Mouse (Mus musculus) midbrain, postnatal 0 days (tissue): ENCODE measurements at regions not wholly inside any gene's neighbourhood (a gene's known extent, or its start where the extent isn't known, plus 50 kb on each side); places are given as distances from the start of the nearest gene placed in this dataset.

Experiments used
- ATAC-seq: fragments of 200-750 bp; cut with Nextera tagmentation; 2 replicates; pipeline ENCODE4 v1.8.0; 2017; ENCODE audit warnings: moderate number of reproducible peaks, mild to moderate bottlenecking, moderate TSS enrichment, moderate library complexity; ENCODE audit not compliant: low FRiP score
- DNase-seq: peaks from one replicate; pipeline ENCODE4 v3.0.0-alpha.2; 2015; ENCODE audit warnings: low spot score
- H3K27ac ChIP-seq: fragments of 300-500 bp; sonication (generic); 2 replicates; pipeline ENCODE4 v1.5.1; 2014; ENCODE audit warnings: low read depth, mild to moderate bottlenecking, low read length, mixed read lengths
- H3K27me3 ChIP-seq: fragments of 300-500 bp; sonication (generic); 2 replicates; pipeline ENCODE4 v1.6.1; 2014; ENCODE audit warnings: low read length, control low read depth, mixed read lengths; ENCODE audit not compliant: insufficient read depth
- H3K36me3 ChIP-seq: fragments of 300-500 bp; sonication (generic); 2 replicates; pipeline ENCODE4 v1.6.1; 2014; ENCODE audit warnings: low read length, control low read depth, mixed read lengths; ENCODE audit not compliant: insufficient read depth
- H3K4me1 ChIP-seq: fragments of 300-500 bp; sonication (generic); 2 replicates; pipeline ENCODE4 v1.6.1; 2014; ENCODE audit warnings: mild to moderate bottlenecking, control low read depth, antibody characterized with exemption, low read length, mixed read lengths; ENCODE audit not compliant: insufficient read depth
- H3K4me2 ChIP-seq: fragments of 300-500 bp; sonication (generic); 2 replicates; pipeline ENCODE4 v1.6.1; 2014; ENCODE audit warnings: low read depth, mild to moderate bottlenecking, low read length, mixed read lengths; ENCODE audit not compliant: poor library complexity, severe bottlenecking
- H3K4me3 ChIP-seq: fragments of 300-500 bp; sonication (generic); 2 replicates; pipeline ENCODE4 v1.5.1; 2014; ENCODE audit warnings: low read depth, mild to moderate bottlenecking, low read length, moderate library complexity
- H3K9ac ChIP-seq: fragments of 300-500 bp; sonication (generic); replicated peaks from 2 replicates; pipeline ENCODE4 v1.6.1; 2014; ENCODE audit warnings: mild to moderate bottlenecking, low read length, moderate library complexity, mixed read lengths; ENCODE audit not compliant: poor library complexity, severe bottlenecking
- H3K9me3 ChIP-seq: fragments of 300-500 bp; sonication (generic); 2 replicates; pipeline ENCODE4 v1.6.1; 2016; ENCODE audit warnings: low read length, control low read depth
- CTCF ChIP-seq: IDR thresholded peaks from 2 replicates; pipeline ENCODE4 v1.5.1; 2016; ENCODE audit warnings: antibody characterized with exemption, mild to moderate bottlenecking
- WGBS: fragments of 180-500 bp; shearing (Covaris S2); extraction: QIAGEN DNeasy Blood & Tissue Kit; methylation state at CpG from one replicate; pipeline ENCODE4 v1.1.7; 2014; 5-methylcytosine and 5-hydroxymethylcytosine counted together

DNA sequence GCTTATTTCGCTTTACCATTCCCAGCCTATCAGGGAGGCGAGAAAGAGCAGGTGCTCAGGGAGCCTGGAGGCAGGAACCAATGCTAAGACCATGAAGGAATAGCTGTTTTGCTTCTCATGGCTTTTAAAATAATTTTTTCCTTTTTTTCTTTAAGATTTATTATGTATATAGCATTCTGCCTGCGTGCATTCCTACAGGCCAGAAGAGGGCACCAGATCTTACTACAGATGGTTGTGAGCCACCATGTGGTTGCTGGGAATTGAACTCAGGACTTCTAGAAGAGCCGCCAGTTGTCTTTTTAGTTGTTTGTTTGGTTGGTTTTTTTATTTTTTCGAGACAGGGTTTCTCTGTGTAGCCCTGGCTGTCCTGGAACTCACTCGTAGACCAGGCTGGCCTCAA lies 113.6 kb upstream of the Armc2 start:
- ATAC-seq (no peak), DNase-seq (no peak)
- Histone ChIP-seq H3K4me3 (no peak overlapping the region), H3K9me3 (no peaks in the 10 kb centered on the region), H3K36me3 (no peaks in the 10 kb centered on the region), H3K27me3 (no peaks in the 10 kb centered on the region), H3K9ac (no peak overlapping the region), H3K27ac (no peak overlapping the region), H3K4me1 (no peaks in the 10 kb centered on the region), H3K4me2 (no peak overlapping the region)
- TF ChIP-seq CTCF: peak; percentile 13; the same call in 1 of the 2 replicates
- 94% methylated on average over 6 of the region's 6 CpGs for WGBS

DNA sequence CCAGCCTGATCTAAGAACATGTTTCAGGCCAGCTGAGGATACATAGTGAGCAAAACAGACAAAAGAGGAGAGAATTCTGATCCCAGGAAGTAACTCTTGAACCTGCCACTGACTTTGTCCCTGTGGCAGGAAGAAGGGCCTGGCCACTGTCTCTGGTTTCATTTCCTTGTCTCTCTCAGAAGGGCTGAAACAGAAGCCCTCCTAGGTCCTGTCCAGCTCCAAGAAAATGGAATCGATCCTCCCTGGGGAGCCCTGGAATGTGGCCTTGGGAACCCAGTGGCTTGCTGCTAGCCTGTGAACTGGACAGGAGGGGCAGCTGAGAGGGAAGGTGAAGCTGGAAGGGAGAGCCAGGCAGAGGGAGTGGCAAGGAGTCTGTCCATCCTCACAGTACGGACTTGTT lies 113.1 kb upstream of the Armc2 start:
- H3K4me2 ChIP-seq: no peak overlapping the region
- H3K27ac ChIP-seq: no peak overlapping the region
- TF ChIP-seq CTCF: no peak
- no peaks in the 10 kb centered on the region for H3K9me3 ChIP-seq
- no peaks in the 10 kb centered on the region for H3K4me1 ChIP-seq
- WGBS: 83% methylated on average over 2 of the region's 2 CpGs
- H3K27me3 ChIP-seq: no peaks in the 10 kb centered on the region
- ATAC-seq: no peak
- H3K36me3 ChIP-seq: no peaks in the 10 kb centered on the region
- no peak overlapping the region for H3K4me3 ChIP-seq
- DNase-seq: no peak
- no peak overlapping the region for H3K9ac ChIP-seq

DNA sequence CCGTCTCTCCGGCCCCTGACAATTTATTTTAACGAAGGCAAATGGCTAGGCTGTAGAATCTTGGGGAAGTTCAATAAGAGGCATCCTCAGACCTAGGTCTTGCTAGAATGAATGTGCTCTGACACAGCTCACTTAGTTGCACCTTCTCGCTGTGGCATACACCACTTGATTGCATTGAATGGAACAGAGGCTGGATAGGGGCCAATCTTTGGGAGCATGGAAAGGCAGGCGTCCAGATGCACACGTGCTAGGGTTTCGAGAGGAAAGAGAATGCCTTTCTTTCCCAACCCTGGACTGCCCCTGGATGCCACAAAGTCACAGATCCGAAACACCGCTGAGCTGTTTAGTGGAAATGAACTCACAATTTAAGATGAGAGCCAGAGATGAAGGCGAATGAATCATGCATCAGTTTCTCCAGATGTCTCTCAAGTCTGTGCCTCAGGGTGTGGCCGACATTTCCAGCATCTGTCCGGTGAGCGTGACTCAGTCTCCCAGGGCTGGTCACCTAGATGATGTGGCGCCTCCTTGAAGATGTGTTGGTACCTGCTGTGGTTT lies 109.7 kb upstream of the Armc2 start:
- H3K27me3 ChIP-seq: no peaks in the 10 kb centered on the region
- H3K27ac ChIP-seq: no peak overlapping the region
- no peak overlapping the region for H3K9ac ChIP-seq
- no peak overlapping the region for H3K4me2 ChIP-seq
- no peak overlapping the region for H3K4me3 ChIP-seq
- no peaks in the 10 kb centered on the region for H3K4me1 ChIP-seq
- no peaks in the 10 kb centered on the region for H3K36me3 ChIP-seq
- ATAC-seq (no peak), DNase-seq (no peak)
- no peaks in the 10 kb centered on the region for H3K9me3 ChIP-seq
- 89% methylated on average over 14 of the region's 14 CpGs for WGBS
- no peak for TF ChIP-seq CTCF

DNA sequence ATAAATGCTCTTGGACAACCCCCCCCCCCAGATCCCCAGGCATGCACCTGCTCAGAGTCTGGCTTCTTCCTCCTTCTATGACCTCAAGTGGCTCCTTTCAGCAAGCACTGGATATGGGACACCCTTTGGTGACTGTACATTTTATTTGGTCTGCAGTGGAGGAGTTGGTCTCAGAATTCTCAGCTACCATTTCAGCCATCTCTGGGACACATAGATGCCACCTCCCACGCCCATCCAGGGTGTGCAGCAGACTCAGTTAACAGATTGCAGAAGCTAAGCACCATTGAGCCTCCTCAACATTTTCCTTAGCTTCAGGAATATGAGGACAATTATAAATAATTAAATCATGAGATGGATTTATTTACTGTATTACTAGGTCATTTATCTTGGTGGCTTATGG lies 108.6 kb upstream of the Armc2 start:
- WGBS: 77% methylated on average over 1 of the region's 1 CpGs
- ATAC-seq (no peak), DNase-seq (no peak)
- H3K9ac ChIP-seq: no peak overlapping the region
- H3K4me1 ChIP-seq: no peaks in the 10 kb centered on the region
- H3K36me3 ChIP-seq: no peaks in the 10 kb centered on the region
- no peak overlapping the region for H3K4me2 ChIP-seq
- H3K4me3 ChIP-seq: no peak overlapping the region
- no peaks in the 10 kb centered on the region for H3K9me3 ChIP-seq
- no peaks in the 10 kb centered on the region for H3K27me3 ChIP-seq
- no peak overlapping the region for H3K27ac ChIP-seq
- TF ChIP-seq CTCF: no peak

DNA sequence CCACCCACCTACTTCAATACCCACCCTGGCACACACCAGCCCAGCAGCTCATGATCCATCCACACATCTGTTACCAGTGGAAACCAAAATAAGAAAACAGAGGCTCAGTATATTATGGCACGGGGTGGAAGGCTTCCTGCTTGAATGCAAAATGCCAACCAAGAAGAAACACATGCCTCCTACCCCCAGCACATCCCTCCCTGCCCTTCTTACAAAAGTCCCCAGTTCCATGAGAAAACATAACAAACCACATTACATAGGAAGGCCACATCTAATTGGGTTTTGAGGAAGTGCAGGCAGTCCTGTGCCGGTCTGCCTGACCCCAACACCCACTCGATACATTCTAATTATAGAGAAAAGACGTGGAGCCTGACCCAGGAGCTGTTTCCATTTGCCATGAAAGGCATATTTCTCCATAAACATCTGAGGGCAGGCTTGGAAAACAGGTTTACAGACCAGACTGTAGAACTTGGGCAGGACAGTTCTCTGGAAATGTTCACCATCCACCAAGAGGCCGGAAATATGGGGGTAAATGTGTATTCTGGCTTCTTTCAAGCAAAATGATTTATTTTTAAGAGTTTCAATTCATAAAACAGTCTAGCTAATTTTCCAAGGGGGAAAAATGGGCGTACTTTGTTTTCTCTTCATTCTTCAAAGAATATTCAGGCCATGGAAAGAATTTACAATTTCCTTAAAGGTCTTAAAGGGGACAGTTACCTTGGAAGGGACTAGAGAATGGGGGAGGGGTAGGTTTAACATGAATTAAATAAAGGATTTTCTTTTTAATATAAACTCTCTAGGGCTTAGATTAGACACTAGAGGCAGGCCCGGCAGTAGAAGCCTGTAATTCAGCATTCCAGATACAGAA lies 104.8 kb upstream of the Armc2 start:
- no peaks in the 10 kb centered on the region for H3K9me3 ChIP-seq
- no peak overlapping the region for H3K27ac ChIP-seq
- no peak overlapping the region for H3K9ac ChIP-seq
- no peak for DNase-seq
- no peaks in the 10 kb centered on the region for H3K4me1 ChIP-seq
- no peak overlapping the region for H3K4me2 ChIP-seq
- H3K27me3 ChIP-seq: no peaks in the 10 kb centered on the region
- WGBS: 77% methylated on average over 7 of the region's 7 CpGs
- H3K4me3 ChIP-seq: no peak overlapping the region
- no peaks in the 10 kb centered on the region for H3K36me3 ChIP-seq
- TF ChIP-seq CTCF: no peak
- no peak for ATAC-seq

DNA sequence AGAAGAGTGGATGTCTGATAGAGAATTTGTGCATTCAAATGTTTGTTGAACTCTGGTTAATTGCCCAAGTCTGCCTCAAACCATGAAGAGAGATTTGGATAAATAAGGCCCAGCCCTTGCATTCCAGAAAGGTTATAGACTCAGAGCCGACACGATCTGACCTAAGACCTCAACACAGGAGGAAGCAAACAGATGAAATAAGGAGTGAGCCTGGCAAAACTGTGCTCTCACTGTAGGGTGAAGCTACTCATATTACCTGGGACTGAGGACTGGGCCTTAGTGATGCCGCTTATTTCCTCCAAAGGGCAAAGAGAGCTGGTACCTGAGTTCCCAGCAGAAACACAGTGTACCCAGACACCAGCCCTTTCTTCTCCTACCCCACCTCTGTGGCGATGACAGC lies 103.7 kb upstream of the Armc2 start:
- Histone ChIP-seq H3K36me3 (no peaks in the 10 kb centered on the region), H3K27ac (no peak overlapping the region), H3K9ac (no peak overlapping the region), H3K9me3 (no peaks in the 10 kb centered on the region), H3K4me1 (no peaks in the 10 kb centered on the region), H3K27me3 (no peaks in the 10 kb centered on the region), H3K4me2 (no peak overlapping the region), H3K4me3 (no peak overlapping the region)
- DNase-seq (no peak), ATAC-seq (no peak)
- WGBS: 83% methylated on average over 4 of the region's 4 CpGs
- no peak for TF ChIP-seq CTCF
